Mouse (Mus musculus) left cerebral cortex, postnatal 25 days (tissue): ENCODE measurements around the gene Kdm6b. TPM values are rescaled to one million over a fixed set of nuclear protein-coding genes. Genes with fewer than 3 reads are reported as not detected.

Experiments used
- total RNA-seq, 2 experiments: library from RNA; stranded (reverse); gene quantifications; 2 replicates each; pipeline ENCODE4 v1.2.3; 2021

Gene Kdm6b
- total RNA-seq, 2 experiments from 2014 or later = 23.3 to 25.3 TPM

Other genes with a start within 250 kb of the Kdm6b start
- gene Alox8, start 215.8 kb downstream of the Kdm6b start, total RNA-seq = 1 to 10 TPM; 3.6 to 5.1 TPM
- gene Gucy2e, start 176.6 kb downstream of the Kdm6b start, total RNA-seq = under 1 TPM; 0.80 to 0.94 TPM
- 10 to 100 TPM; 14.2 to 18.3 TPM for gene Cntrob, start 89.9 kb downstream of the Kdm6b start, total RNA-seq
- gene Trappc1, start 89.7 kb downstream of the Kdm6b start, total RNA-seq = 10 to 100 TPM; 59.0 to 60.5 TPM
- gene Kcnab3, start 87.4 kb downstream of the Kdm6b start, total RNA-seq = 10 to 100 TPM; 67.1 to 68.0 TPM
- 100 to 1,000 TPM; 141 to 143 TPM for gene Rnf227, start 73.2 kb downstream of the Kdm6b start, total RNA-seq
- 100 to 1,000 TPM; 449 to 474 TPM for gene Chd3, start 44.3 kb downstream of the Kdm6b start, total RNA-seq
- gene Naa38, start 18.2 kb downstream of the Kdm6b start, total RNA-seq = 100 to 1,000 TPM; 105 to 109 TPM
- 10 to 100 TPM; 35.9 to 41.3 TPM for gene Cyb5d1, start 18.0 kb downstream of the Kdm6b start, total RNA-seq
- 1 to 10 TPM; 3.6 to 3.8 TPM for gene Tmem88, start 15.4 kb downstream of the Kdm6b start, total RNA-seq
- gene Dnah2, start 135.4 kb upstream of the Kdm6b start, total RNA-seq = 1 to 10 TPM; 3.0 to 3.6 TPM
- gene Efnb3, start 146.5 kb upstream of the Kdm6b start, total RNA-seq = 10 to 100 TPM; 57.5 to 60.4 TPM
- gene Wrap53, start 166.6 kb upstream of the Kdm6b start, total RNA-seq = 10 to 100 TPM; 10.1 to 10.4 TPM
- gene Trp53, start 166.7 kb upstream of the Kdm6b start, total RNA-seq = 10 to 100 TPM; 18.7 to 21.1 TPM
- 100 to 1,000 TPM; 403 to 438 TPM for gene Atp1b2, start 192.3 kb upstream of the Kdm6b start, total RNA-seq
- not detected for gene Shbg, start 204.2 kb upstream of the Kdm6b start, total RNA-seq
- 1 to 10 TPM; 7.4 to 7.7 TPM for gene Sat2, start 208.3 kb upstream of the Kdm6b start, total RNA-seq
- 100 to 1,000 TPM; 122 to 133 TPM for gene Fxr2, start 219.3 kb upstream of the Kdm6b start, total RNA-seq
- gene Sox15, start 241.6 kb upstream of the Kdm6b start, total RNA-seq = not detected
- gene Mpdu1, start 249.0 kb upstream of the Kdm6b start, total RNA-seq = 10 to 100 TPM; 59.1 to 59.7 TPM